Mouse (Mus musculus): ENCODE measurements around the gene Sh2d3c.

Sh2d3c gene

GRCm38 (mm10) chr2:32720681-32721229 is at the start of gene Sh2d3c:
Gene Sh2d3c, plus strand, starts transcription at chr2:32721055.
- DNase-seq (ENCODE audit: low read depth, low spot score): no peak

DNA sequence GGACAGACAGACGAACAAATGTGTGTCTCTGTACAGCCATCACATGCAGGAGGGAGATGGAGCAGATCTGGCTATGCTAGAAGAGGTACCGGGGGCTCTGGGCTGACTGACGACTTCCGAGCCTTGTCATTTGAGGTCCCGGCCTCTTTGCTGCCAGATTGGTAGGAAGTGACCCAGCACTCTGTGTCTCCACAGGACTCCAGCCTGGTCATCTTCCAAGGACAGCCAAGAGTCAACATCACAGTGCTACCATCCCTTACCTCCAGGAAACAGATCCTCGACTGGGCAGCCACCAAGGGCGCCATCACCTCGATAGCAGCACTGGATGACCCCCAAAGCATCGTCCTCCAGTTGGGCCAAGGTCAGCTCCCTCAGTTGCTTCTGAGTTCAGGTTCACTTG is 49.7 kb upstream of the Sh2d3c start:
- DNase-seq (ENCODE audit: low read depth, low spot score): no peak

- DNase-seq (ENCODE audit: low read depth, low spot score): no peak
Observed at GRCm38 (mm10) chr2:32671907-32672595, 48.8 kb upstream of the Sh2d3c start.

DNA sequence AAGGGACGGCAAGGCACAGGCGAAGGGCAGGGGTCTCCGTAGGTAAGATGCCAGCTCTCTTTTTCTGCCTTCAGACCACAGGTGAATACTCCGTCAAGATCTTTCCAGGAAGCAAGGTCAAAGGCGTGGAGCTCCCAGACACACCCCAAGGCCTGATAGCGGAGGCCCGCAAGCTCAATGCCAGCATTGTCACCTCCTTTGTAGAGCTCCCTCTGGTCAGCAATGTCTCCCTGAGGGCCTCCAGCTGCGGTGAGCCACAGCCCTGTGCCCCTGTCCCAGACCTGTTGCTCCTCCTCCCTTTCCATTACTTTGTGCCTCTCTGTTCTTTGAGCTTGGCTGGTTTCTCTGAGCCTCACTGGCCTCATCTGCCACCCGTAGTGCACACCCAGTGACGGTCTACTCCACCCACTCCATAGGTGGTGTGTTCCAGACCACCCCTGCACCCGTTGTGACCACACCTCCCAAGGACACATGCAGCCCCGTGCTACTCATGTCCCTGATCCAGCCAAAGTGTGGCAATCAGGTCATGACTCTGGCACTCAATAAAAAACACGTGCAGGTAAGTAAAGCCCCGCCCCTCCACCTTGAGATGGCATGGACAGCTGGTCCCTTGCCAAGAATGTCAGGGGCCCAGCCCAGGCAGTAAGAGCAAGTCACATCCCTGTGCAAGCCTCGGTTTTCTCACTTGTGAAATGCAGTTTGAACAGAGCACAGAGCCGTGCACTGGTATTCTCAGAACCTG is 47.5 kb upstream of the Sh2d3c start:
- DNase-seq (ENCODE audit: low read depth, low spot score): no peak

DNA sequence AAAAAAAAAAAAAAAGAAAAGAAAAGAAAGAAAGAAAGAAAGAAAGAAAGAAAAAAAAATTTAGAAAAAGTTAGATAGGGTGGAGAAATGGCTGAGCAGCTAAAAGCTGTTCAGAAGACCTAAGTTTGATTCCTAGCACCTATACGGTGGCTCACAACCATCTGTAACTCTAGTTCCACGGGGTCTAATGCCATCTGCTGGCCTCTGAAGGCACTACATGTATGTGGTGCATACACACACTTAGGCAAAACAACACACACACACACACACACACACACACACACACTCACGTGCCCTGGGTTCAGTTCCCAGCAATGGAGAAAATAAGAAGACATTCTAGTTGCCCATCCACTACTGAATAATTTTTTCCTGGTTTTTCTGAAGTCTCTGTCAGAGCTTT is 44.0 kb upstream of the Sh2d3c start:
- peak; percentile 54 for DNase-seq (ENCODE audit: low read depth, low spot score)

DNA sequence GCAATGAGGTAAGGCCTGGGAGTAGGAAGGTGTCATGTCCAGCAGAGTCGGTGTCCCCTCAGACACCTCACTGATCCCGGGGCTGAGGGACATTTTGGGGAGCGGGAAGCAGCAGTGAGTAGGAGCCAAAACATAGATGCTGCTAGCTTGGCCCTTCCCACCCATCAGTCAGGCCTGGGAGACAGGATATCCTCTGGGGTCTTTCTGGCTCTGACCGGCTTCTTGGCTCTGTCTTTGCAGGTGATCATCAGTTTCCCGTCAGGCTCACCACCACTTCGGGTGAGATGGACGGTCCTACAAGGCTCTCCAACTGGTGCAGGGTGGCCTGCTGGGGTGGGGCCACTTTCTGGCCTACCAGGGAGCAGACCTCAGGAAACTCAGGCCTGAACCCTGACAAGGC is 43.2 kb upstream of the Sh2d3c start:
- no peak for DNase-seq (ENCODE audit: low read depth, low spot score)

DNA sequence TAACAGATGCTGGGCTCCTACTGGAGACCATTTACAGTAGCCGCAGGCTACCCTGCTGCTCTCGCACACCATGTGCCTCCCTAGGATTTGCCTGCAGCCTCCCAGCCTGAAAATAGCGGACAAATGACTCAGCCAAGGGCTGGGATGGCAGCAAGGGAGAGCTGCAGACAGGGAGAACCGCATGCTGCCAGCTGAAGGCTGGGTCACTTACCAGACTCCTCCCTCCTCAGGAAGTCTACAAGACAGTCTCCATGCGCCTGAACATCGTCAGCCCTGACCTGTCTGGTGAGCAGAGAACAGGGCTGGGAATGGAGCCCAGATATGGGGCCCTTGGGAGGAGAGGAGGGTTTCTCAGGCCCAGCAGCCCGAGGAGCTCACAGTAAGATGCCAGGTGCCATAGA is 40.8 kb upstream of the Sh2d3c start:
- no peak for DNase-seq (ENCODE audit: low read depth, low spot score)

DNA sequence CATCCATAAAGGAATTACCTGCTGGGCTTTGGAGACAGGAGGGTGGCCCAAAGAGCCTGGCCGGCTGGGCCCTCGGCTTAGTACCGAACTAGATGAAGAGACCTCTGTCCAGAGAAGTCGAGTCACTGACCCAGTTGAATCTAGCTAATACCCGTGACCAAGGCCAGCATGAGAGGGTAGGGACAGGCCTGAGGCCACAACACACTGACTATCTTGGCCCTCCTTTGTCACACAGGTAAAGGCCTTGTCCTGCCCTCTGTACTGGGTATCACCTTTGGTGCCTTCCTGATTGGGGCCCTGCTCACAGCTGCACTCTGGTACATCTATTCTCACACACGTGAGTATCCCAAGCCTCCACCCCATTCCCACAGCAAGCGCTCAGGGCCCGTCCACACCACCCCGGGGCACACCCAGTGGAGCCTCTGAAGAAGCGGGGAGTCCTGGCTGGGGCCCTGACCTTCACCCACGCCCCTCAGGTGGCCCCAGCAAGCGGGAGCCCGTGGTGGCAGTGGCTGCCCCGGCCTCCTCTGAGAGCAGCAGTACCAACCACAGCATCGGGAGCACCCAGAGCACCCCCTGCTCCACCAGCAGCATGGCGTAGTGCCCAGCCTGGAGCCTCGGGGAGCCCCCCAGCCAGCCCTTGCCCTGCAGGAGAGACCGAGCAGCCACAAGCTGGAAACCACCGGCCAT is 39.7 kb upstream of the Sh2d3c start:
- DNase-seq (ENCODE audit: low read depth, low spot score): no peak

GRCm38 (mm10) chr2:32681754-32682153 is 39.1 kb upstream of the Sh2d3c start:
- no peak for DNase-seq (ENCODE audit: low read depth, low spot score)

GRCm38 (mm10) chr2:32682721-32683417 is 38.0 kb upstream of the Sh2d3c start:
- no peak for DNase-seq (ENCODE audit: low read depth, low spot score)

GRCm38 (mm10) chr2:32683701-32684100 is 37.2 kb upstream of the Sh2d3c start:
- no peak for DNase-seq (ENCODE audit: low read depth, low spot score)

- DNase-seq (ENCODE audit: low read depth, low spot score): no peak
Observed at GRCm38 (mm10) chr2:32684681-32685428, 36.0 kb upstream of the Sh2d3c start.

DNA sequence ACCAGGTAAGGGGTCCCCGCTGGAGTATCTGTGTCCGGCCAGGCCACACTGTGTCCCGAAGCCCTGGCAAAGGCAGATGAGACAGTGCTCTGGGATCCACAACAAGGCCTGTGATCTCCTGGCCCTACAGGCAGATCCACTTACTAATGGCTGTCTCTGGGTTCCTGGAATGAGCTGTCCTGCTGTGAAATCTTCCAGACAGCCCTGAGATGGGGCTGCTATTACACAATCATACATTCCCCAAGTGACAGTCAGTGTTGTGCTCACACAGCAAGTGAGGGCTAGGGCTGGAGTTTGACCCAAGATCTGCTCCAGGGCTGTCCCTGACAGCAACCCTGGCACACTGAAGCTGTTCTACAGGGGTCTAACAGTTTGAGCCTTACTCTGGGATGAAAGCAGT is 35.0 kb upstream of the Sh2d3c start:
- no peak for DNase-seq (ENCODE audit: low read depth, low spot score)

GRCm38 (mm10) chr2:32686640-32687039 is 34.2 kb upstream of the Sh2d3c start:
- DNase-seq (ENCODE audit: low read depth, low spot score): no peak

DNA sequence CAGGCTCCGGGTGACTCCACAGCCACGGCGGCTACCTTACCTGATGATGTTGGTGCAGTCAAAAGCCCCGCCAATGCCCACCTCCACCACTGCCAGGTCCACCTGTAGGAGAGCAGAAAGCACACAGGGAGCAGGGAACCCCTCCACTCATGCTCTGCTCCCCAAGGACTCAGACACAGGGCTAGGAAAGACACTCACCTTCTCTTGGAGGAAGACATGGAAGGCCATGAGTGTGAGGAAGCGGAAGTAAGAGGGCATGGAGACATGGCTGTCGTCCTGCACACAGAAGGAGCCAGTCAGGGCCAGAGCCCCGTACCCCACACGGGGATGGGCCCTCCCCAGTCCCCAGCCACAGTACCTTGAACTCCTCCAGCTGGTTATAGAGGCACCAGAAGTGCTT is 33.3 kb upstream of the Sh2d3c start:
- no peak for DNase-seq (ENCODE audit: low read depth, low spot score)

DNA sequence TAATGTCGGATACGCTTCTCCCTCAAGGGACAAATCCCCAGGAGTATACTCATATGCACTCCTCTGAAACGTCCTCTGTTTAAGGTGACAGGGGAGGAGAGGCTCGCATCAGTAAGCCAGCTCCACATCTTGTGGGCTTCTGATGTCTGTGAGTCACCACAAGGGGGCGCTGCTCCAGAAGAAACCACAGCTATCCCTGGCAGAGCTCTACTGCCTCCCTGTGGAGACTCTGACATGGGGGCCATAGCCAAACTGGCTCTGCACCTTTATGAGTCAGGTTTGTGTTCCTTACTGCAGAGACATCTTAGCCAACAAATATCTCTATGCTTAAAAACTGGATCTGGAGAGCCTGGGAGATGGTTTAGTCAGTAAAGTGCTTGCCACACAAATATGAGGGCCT is 31.4 kb upstream of the Sh2d3c start:
- peak; percentile 93 for DNase-seq (ENCODE audit: low read depth, low spot score)

DNA sequence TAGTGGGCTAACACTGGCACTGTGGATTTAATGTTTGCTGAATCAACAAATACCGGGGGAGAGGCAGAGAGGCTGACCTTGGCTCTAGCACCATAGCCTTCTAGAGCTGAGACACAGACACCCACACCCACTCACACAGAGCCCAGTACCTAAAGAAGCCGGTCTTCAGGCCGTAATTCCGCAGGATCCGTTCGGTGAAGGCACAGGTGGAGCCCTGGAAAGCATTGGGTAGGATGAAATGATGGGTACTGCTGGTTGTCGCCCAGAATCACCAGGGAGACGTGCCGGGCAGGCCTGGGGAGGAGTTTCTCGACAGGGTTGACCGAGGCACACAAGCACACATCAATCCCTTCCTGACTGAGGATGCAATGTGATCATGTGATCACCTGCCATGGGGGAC is 29.8 kb upstream of the Sh2d3c start:
- DNase-seq (ENCODE audit: low read depth, low spot score): no peak

GRCm38 (mm10) chr2:32692496-32692895 is 28.4 kb upstream of the Sh2d3c start:
- no peak for DNase-seq (ENCODE audit: low read depth, low spot score)

DNA sequence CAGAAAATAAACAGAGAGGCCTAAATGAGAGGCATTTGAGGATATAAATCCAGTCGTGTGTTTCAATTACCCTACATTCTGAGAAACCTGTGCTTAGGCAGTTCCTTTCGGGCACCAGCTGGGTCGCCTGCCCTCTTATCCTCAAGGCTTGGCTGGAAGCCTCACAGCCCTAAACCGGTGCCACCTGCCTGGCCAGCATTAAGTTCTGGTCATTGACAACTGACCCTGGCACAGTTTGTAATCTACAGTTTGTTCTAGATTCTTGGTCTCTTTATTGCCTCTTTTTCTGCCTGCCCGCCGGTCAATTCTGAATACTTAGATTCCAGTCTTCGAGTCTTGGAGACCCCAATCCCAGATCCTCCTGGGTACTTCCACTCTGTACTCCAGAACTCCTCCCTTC is 27.6 kb upstream of the Sh2d3c start:
- DNase-seq (ENCODE audit: low read depth, low spot score): no peak

GRCm38 (mm10) chr2:32693823-32694411 is 26.9 kb upstream of the Sh2d3c start:
- DNase-seq (ENCODE audit: low read depth, low spot score): peak; percentile 98

GRCm38 (mm10) chr2:32694691-32695090 is 26.2 kb upstream of the Sh2d3c start:
- DNase-seq (ENCODE audit: low read depth, low spot score): no peak
